Mouse (Mus musculus) cerebellum, adult 11 months (tissue): ENCODE measurements around the gene Ubash3a.
"Not testable (repeated sequence)": the region's sequence is repeated elsewhere in the genome, so short reads cannot be mapped to it uniquely, and the experiment has no call there.

Source experiments
- DNase-seq: peaks from one replicate; pipeline ENCODE4 v3.0.0; 2022

The Ubash3a gene

DNA sequence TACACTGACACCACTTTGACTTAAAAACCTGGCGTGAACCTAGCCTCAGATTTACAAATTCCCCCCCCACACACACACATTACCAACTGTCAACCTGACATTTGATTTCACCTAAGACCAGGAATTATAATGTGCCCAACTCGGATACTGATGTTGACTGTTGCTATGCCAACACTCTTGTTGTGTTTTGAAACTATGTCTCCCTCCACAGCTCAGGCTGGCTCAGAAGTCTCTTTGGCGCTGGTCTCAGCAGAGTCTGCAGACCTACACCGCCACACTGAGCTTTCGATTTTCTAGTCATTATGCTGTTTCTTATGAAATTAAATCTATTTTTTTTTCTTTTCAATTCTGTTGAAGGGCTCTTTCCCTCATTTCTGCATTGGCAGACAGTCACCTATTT, 55.0 kb downstream of the Ubash3a start:
- DNase-seq, result no peak

DNA sequence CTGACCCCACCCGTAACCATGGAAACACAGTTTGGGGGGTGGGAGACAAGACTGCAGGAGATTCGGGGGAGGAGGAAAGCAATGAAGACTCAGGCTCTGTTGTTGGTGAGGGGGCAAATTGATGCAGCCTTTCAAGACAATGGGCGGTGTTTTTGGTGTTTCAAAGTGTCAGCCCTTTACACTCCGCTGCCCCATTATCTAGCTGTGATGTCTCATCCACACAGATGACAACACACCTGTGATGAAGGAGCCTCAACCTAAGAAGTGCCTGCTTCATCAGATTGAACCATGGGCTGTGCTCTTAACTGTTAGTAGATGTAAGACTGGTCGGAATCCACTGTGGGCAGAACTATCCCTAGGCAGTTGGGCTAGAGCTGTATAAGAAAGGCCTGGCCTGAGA, 56.1 kb downstream of the Ubash3a start:
- no peak for DNase-seq

DNA sequence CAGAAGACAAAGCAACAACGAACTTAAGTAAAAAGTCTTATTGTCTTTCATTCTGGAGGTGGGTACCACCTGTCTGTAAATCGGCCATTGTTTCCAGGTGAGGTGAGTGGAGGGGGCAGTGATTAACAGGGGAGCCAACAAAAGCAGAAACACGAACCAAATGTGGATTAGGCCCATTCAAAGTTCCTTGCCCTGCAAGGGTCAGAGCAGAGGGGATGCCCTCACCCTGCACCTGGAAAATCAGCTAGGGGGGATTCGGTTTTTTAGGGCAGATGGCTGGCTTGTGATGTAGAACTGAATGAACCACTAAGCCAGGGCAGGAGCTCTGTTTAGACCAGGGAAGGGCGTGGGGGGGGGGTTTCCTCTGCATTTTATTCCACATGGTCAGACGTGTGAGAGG, 56.7 kb downstream of the Ubash3a start:
- DNase-seq, result no peak

DNA sequence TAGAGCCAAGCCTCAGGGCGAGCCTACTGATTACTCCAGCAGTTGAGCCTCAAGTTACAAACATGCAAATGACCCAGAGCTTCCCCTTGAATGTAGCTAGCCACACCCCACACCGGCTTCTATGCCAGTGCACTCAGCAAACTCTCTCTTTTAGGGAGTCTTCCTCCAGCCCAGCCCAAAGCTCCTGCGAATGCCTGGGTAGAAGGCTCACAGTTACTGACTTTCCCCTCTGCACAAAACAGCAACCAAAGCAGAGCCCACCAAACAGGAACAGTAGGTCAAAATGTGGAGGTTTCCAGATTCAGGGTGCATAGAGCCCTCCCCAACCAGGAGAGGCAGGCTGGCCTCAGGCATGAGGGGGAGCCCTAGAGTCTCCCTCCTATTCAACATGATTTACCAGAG, 57.5 kb downstream of the Ubash3a start:
- no peak for DNase-seq

DNA sequence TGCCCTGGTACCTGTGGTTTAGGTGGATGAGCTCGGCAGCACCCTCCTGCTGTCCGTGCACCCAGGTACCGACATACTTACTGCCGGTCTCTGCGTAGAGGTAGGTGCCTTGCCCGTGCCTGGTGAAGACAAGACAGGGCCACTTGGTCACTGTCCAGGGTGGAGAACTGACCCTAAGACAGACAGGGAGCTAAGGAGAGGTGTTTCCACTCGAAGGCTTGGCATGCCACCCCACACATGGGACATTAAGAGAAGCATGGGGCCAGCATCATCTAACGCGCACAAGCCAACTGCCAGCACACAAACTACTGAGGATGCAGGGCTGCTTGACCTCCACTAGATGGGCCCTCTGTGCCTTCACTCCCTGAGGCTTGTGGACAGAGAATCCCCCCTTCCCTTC, 58.2 kb downstream of the Ubash3a start:
- no peak for DNase-seq

DNA sequence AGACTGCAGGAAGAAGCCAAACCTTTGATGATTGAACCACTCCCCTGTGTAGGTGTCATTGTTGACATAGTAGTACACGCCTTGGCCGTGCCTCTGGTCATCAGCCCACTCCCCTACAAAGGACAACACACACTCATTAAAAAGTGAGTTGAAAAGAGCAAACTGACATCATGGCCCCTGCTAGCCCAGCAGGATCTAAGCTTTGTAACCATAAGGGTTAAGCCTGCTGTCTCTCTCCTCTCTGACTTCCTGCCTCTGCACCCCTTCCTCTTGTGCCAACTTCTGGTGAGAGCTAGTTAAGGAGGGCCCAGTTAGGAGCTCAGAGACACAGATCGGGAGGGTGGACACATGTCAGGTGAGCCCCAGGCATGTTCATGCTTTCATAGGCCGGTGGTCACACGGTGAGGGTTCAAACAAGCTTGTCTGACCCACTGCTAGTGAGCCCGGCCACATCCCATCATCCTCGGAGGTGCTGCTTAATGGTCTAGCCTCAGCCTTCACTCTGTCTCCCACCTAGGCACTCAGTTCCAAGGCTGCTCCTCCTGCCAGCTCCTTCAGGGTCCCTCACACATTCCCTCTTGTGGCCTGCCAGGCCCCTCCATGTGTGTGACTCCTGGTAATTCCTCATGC, 58.8 kb downstream of the Ubash3a start:
- DNase-seq, result no peak

DNA sequence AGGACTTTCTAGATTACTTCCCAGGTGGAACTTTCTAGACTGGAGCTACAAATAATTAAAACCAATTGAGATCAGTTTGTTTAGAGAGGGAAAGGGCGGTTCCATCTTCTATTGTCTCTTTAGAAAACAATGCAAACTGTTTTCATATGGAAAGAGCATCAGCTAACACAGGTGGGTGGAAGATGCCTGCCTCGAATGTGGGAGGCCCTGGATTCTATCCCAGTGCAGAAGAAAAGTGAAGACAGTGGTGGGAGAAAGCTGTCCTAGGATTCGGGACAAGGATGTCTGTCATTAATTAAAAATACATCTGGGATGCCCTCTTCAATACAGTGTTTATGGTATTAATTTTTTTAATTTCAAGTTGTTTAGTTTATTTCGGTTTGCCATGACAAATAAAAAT, 59.5 kb downstream of the Ubash3a start:
- no peak for DNase-seq

DNA sequence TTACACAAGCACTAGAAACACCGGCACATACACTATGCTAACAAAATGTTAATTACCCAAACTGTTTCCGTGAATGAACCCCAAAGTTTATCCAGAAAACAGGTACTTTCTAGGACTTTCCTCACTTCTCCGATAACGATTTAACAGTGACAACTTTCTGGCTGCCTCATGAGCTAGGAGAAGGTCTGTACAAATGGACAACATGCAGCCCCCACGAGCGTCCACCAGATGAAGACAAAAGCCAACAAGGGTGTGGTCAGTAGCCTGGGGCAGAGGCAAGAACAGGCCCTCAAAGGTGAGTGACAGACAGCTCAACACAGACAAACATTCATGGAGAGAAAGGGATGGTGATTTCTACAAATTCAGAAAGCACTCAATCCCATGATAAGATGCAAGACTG, 59.9 kb downstream of the Ubash3a start:
- no peak for DNase-seq

DNA sequence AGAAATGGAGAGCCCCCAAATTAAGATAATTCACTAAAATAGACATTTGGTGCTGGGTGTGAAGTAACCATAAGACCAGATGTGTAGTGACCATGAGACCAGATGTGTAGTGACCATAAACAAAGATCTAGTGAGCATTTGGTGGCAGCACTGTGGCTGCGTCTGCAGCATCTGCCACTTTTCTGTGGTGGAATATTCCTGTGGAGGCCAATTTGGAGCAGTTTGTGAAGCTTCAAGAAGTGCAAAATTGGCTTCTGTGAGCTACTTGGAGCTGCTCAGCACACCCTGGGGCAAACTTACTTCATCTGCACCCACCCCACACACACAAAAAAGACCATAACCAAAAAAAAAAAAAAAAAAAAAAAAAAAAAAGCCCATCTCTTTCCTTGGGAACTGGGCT, 60.3 kb downstream of the Ubash3a start:
- DNase-seq, result no peak

DNA sequence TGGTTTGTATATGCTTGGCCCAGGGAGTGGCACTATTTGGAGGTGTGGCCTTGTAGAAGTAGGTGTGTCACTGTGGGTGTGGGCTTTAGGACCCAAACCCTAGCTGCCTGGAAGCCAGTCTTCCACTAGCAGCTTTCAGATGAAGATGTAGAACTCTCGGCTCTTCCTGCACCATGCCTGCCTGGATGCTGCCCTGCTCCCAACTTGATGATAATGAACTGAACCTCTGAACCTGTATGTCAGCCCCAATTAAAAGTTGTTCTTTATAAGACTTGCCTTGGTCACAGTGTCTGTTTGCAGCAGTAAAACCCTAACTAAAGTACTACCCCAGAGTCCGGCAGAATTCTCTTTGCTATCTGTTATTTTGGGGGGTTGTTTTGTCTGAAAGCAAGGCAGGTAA, 62.1 kb downstream of the Ubash3a start:
- no peak for DNase-seq

DNA sequence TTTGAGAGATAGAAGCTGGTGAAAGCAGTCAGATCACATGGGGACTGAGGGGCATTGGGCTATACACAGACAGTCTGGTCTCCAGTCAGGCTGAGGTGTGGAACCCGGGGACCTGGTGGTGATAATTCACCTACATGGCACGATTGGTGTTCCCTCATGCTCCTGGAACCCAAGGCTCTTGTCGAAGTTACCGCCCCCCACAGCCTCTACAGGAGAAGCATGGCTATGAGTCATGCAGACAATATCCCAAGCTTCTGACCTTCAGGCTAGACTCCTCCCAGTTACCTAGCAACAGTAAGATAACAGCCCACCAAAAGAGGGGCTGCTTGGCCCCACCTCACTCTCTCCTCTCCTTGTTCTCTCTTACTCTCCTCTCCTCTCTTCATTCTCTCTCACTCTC, 62.6 kb downstream of the Ubash3a start:
- DNase-seq, result no peak

DNA sequence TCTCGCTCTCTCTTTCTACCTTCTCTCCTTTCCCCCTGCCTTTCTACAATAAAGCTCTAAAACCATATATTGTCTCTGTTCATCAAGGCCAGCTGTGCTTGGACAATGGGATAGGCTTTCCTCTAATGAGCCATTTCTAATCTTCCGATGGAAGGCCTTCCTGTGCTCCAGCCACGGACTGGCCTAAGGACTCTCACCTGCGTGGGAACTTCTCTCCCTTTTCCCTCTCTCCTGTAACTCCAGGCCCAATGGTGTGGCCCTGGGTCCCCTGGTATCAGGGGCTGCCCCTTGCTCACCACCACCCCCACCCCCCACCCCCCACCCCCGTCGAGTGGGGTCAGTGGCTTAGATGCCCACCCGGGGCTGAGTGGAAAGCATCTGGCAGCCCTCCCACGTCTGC, 63.1 kb downstream of the Ubash3a start:
- not testable (repeated sequence) for DNase-seq

DNA sequence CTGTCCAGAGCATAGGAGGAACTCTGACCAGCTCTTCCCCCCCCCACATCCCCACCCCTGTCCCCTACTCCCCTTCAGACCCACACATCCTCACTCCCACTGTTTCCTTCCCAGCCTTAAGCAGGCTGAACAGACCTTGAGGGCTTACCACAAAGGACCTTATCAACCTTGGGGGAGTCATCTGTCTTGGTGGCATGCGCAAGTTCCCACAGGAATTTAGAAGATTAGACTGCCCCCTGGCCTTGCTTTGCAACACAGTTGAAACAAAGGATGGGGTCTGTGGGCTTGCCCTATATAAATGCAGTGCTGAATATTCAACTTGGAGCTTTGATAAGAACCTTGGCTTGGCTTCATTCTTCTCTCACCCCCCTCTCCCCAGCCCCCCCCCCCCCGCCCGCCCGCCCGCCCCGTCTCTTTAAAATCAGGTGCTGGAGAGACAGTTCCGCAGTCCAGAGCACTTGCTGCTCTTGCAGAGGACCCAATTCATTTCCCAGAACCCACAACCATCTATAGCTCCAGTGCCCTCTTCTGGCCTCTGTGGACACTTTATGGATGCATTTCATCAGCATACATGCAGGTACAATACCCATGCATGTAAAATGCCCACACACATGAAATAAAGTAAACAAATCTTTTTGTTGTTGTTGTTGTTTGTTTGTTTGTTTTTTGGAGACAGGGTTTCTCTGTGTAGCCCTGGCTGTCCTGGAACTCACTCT, 63.6 kb downstream of the Ubash3a start:
- no peak for DNase-seq

DNA sequence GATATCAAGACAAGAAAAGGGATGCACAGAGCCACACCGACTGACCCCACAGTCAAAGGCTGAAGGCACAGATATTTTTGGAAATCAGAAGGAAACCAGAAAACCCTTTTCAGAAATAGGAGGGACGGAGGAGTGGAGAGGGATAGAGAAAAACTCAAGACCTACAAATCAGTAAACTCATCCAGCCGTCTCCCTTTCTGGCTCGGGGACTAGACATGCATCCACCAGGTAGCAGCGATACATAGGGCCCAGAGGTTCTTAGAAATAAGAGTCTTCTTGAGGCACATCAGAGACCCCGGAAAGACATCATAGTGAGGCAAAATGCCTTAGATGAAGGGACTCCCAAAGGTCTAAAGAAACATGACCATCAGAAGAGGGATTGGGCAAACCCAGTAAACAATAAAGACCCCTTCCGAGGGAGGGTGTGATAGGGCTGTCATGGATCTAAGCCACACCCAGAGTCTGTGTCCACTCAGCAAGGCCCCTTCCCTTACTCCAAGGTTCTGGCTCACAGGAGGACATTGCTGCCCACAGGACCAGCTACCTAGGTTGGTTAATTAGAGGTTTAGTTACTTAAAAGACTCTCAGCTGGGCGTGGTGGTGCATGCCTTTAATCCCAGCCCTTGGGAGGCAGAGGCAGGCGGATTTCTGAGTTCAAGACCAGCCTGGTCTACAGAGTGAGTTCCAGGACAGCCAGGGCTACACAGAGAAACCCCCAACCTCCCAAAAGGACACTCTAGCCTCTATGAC, 64.9 kb downstream of the Ubash3a start:
- no peak for DNase-seq

DNA sequence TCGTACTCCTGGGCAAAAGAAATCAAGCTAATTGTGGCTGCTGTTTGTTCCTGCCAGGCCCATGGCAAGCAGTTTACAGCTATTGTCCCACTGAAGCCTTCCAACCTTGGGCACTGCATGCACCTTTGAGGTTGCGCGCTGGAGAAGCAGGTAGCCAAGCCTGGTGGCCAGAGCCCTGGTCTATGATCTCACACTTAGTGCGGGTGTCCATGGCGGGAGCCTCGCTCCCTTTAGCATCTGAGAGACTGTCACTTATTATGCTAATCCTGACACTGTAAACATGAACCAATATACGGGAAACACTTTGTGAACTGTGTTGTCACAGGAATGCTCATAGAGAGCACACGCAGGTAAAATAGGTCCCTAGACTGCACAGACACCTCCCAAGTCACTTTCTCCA, 66.0 kb downstream of the Ubash3a start:
- no peak for DNase-seq

DNA sequence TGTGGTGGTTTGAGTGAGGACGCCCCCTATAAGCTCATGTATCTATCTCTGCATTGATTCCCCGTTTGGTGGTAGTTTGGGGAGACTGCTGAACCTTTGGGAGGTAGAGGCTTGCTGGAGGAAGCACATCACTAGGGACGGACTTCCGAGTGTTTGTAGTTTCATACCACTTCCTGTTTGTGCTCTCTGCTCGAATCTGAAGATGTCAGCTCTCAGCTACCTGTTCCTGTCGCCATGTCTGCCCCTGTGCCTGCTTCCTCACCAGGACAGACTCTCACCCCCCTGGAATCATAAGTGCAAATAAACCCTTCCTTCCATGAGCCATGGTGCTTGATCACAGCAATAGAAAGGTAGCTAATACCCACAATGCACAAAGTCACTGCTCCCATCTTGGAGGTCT, 67.5 kb downstream of the Ubash3a start:
- DNase-seq, result no peak

DNA sequence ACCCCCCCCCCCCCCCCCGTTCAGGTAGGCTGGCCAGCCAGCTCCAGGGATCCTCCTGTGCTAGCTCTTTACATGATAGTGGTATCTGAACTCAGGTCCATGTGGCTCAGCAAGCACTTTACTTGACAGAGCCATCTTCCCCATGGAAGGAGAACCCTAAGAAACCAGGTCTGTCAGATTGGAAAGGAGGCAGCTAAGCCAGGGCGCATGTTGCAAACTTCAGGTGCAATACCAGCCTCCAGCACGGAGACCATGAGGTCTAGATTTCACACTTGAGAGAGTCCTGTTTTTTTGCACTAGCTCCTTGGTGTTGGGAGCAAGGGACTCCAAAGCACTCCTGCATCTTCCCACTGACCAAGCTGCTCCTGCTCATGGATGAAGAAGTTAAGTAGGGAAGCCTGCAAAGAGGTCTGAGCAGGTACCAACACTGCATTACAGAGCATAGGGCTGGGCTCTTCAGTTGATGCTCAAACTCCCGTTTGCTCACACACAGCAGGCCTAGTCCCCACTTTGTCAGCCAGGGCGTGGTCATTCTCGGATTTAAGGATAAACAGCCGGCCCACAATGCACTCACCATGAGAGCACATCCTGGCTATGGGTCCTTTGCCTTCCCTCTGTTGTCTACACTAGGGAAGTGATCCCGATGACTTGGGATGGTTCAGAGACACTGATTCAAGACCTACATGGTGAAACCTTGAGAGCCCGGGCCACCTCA, 68.7 kb downstream of the Ubash3a start:
- no peak for DNase-seq

DNA sequence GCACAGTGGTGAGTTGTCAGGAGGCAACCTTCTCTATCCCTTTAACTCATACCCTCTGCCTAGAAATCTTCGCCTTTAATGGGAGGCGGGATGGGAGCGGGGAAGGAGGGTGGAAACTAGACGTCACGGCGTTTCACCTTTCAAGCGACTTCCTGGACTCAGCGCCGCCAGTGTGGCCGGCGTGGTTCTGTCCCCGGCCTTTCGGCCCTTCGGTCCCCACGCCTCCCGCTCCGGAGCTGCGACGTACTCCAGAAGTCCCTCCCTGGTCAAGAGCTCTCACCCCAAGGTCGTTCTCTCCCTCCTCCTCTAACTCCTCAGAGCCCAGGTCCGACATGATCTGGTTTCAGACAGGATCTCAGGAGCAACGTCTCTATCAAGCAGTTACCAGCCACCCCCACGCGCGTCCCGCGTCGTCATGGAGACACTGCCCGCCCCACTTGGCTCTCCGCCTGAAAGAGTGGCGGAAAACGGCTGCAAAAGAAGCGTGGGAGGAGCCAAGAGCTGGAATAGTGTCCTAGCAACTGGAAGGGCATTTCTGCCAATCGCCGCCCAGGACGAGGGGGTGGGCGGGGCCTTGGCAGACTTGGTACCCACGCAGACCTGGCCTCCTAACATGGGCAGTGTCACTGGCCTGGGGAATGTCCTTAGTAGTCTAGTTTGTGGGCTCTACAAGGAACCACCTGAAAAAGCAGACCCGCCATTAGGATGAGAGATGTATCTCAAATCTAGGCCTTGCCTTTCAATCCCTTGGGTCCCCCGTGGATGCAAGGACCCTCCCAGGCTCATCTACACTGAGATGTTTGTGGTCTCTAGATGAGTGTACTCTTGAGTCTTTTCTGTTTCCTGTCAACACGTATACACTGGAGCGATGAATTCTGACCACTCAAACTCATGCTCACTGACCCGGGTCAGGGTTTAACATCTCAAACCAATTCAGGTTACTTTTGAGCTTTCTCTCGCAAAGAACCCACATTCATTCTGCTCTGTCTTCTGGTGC, 69.5 kb downstream of the Ubash3a start, which contains the start of gene Rsph1:
Gene Rsph1 (minus strand): TSS at position 462 of the 997 bp plus-strand sequence.
- peak; percentile 88 for DNase-seq

DNA sequence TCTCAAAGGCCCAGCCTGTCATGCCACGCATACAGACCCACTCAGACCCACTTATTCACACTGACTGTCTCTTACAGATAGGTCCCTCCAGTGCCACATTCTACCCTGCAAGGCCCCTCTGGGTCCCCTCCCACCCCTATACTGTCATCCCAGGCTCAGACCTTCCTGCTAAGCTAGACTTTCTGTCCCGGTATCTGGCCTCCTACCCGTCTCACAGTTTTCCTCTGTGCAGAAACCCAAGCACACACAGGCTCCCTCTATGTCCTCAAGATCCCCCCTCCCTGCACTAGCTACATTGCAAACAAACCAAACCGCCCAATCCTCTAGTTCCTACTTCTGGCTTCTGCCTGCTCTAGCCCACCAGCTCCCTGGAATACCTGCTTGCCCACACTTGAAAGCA, 70.3 kb downstream of the Ubash3a start:
- no peak for DNase-seq

DNA sequence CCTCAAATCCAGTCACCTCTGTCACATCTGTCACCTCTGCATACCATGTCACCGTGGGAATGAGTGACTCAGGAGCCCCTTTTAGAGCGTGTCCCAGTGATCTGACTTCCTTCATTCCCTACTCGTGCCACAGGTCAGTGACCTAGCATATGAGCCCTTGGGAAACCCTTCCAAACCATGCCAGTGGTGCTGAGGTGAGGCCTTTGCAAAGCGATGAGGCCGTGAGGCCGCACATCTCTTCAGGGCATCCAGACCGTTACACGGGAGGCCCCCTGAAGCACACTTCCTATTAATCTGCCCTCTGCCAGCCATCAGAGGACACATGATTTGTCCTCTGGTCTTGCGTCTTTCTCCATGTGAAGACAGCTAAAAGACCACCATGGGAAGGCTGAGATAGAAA, 71.9 kb downstream of the Ubash3a start:
- DNase-seq, result no peak

DNA sequence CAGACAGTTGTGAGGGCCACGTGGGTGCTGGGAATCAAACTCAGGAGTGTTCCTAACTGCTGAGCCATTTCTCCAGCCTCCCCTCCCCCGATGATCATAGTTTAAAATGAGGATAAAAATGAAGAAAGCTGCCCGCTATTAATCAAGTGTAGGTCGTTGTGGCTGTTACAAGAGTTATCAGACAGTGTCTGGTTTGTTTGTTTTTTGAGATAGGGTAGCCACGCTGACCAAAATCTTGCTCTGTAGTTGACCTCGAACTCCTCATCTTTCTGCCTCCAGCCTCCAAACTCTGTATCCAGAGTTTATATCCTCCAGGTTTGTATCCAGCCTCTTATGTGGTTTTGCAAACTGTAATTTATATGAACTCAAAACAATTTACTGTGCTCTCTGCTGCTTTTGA, 72.6 kb downstream of the Ubash3a start:
- no peak for DNase-seq
